Mouse (Mus musculus): ENCODE results near the gene Hist1h4i. TPM values are rescaled to one million over a fixed set of nuclear protein-coding genes. Genes with fewer than 3 reads are reported as not detected.
A peak's percentile ranks its signal among the peaks of the same experiment; 100 is the strongest.
"Not testable (repeated sequence)": the region's sequence is repeated elsewhere in the genome, so short reads cannot be mapped to it uniquely, and the experiment has no call there.

The Hist1h4i gene
- polyA plus RNA-seq, 1 experiment from 2014 or later = 5.8 TPM

GRCm38 (mm10) chr13:22043503-22044431 lies 2.6 kb upstream of the Hist1h4i start:
- Histone ChIP-seq H3K9ac (ENCODE audit: low read length) (peak overlapping the region; percentile 41; the same call in 1 of the 2 replicates), H3K4me2 (replicated peaks; ENCODE audit: low read depth) (peak overlapping the region; percentile 52), H3K4me1 (replicated peaks; ENCODE audit: control insufficient read depth, insufficient read depth) (0 out of 2 replicates have a peak, but pooled peaks cover 2% of the 10 kb centered on the region), H3K36me3 (ENCODE audit: control insufficient read depth, insufficient read depth, low read length) (no peaks in the 10 kb centered on the region), H3K9me3 (ENCODE audit: control insufficient read depth, low read length) (no peaks in the 10 kb centered on the region), H3K27me3 (ENCODE audit: control insufficient read depth, insufficient read depth, low read length) (no peaks in the 10 kb centered on the region), H3K4me3 (ENCODE audit: low read depth, low read length) (peak overlapping the region; percentile 29), H3K27ac (replicated peaks) (peak overlapping the region; percentile 71; the same call in 1 of the 2 replicates)
- under 1% methylated on average over 10 of the region's 14 CpGs for WGBS
- no peak for DNase-seq (ENCODE audit: low spot score)
- TF ChIP-seq CTCF (IDR thresholded peaks at IDR 0.05; ENCODE audit: low read depth) (peak; percentile 81), EP300 (optimal IDR thresholded peaks at IDR 0.05) (no peak)
- no peak for ATAC-seq (ENCODE audit: low FRiP score, low TSS enrichment)

- H3K4me1 ChIP-seq (replicated peaks; ENCODE audit: control insufficient read depth, insufficient read depth); H3K27me3 ChIP-seq (ENCODE audit: control insufficient read depth, insufficient read depth, low read length); H3K9me3 ChIP-seq (ENCODE audit: control insufficient read depth, low read length); H3K36me3 ChIP-seq (ENCODE audit: control insufficient read depth, insufficient read depth, low read length): not testable (repeated sequence)
- ATAC-seq (ENCODE audit: low FRiP score, low TSS enrichment) (peak; percentile 94), DNase-seq (ENCODE audit: low spot score) (peak; percentile 80)
- Histone ChIP-seq H3K4me3 (ENCODE audit: low read depth, low read length) (peak within 1 kb of the TSS; percentile 29), H3K4me2 (replicated peaks; ENCODE audit: low read depth) (peak within 1 kb of the TSS; percentile 52), H3K9ac (ENCODE audit: low read length) (peak within 1 kb of the TSS; percentile 41), H3K27ac (replicated peaks) (peak within 1 kb of the TSS; percentile 78)
- 0% methylated on average over 33 of the region's 80 CpGs for WGBS
Measured at GRCm38 (mm10) chr13:22042568-22043502, 1.7 kb upstream of the Hist1h4i start, which contains the start of the genes Hist1h2ag and Hist1h2bj. TSS of gene Hist1h2ag (minus strand) at chr13:22042944. TSS of gene Hist1h2bj (plus strand) at chr13:22043214.

- no peak for ATAC-seq (ENCODE audit: low FRiP score, low TSS enrichment)
- Histone ChIP-seq H3K9me3 (ENCODE audit: control insufficient read depth, low read length) (no peaks in the 10 kb centered on the region), H3K4me3 (ENCODE audit: low read depth, low read length) (peak overlapping the region; percentile 8; the same call in 1 of the 2 replicates), H3K4me1 (replicated peaks; ENCODE audit: control insufficient read depth, insufficient read depth) (0 out of 2 replicates have a peak, but pooled peaks cover 2% of the 10 kb centered on the region), H3K27me3 (ENCODE audit: control insufficient read depth, insufficient read depth, low read length) (no peaks in the 10 kb centered on the region), H3K27ac (replicated peaks) (peak overlapping the region; percentile 74), H3K36me3 (ENCODE audit: control insufficient read depth, insufficient read depth, low read length) (no peaks in the 10 kb centered on the region), H3K9ac (ENCODE audit: low read length) (peak overlapping the region; percentile 1; the same call in 1 of the 2 replicates), H3K4me2 (replicated peaks; ENCODE audit: low read depth) (peak overlapping the region; percentile 39)
- no peak for TF ChIP-seq CTCF (IDR thresholded peaks at IDR 0.05; ENCODE audit: low read depth)
- TF ChIP-seq EP300 (optimal IDR thresholded peaks at IDR 0.05) = peak; percentile 3
- WGBS = 2% methylated on average over 13 of the region's 13 CpGs
- DNase-seq (ENCODE audit: low spot score) = no peak
Measured at GRCm38 (mm10) chr13:22041651-22042567, 747 bp upstream of the Hist1h4i start.

GRCm38 (mm10) chr13:22040464-22041141 lies 559 bp downstream of the Hist1h4i start:
- no peaks in the 10 kb centered on the region for H3K36me3 ChIP-seq (ENCODE audit: control insufficient read depth, insufficient read depth, low read length)
- H3K4me1 ChIP-seq (replicated peaks; ENCODE audit: control insufficient read depth, insufficient read depth) = 0 out of 2 replicates have a peak, but pooled peaks cover 2% of the 10 kb centered on the region
- no peak for ATAC-seq (ENCODE audit: low FRiP score, low TSS enrichment)
- no peak for TF ChIP-seq EP300 (optimal IDR thresholded peaks at IDR 0.05)
- TF ChIP-seq CTCF (IDR thresholded peaks at IDR 0.05; ENCODE audit: low read depth) = no peak
- DNase-seq (ENCODE audit: low spot score) = peak; percentile 30
- peak overlapping the region; percentile 35 for H3K4me3 ChIP-seq (ENCODE audit: low read depth, low read length)
- no peaks in the 10 kb centered on the region for H3K27me3 ChIP-seq (ENCODE audit: control insufficient read depth, insufficient read depth, low read length)
- peak overlapping the region; percentile 43 for H3K9ac ChIP-seq (ENCODE audit: low read length)
- peak overlapping the region; percentile 58 for H3K4me2 ChIP-seq (replicated peaks; ENCODE audit: low read depth)
- H3K27ac ChIP-seq (replicated peaks) = peak overlapping the region; percentile 78
- H3K9me3 ChIP-seq (ENCODE audit: control insufficient read depth, low read length) = no peaks in the 10 kb centered on the region
- 1% methylated on average over 19 of the region's 24 CpGs for WGBS
